Mouse (Mus musculus): ENCODE measurements around the gene Gfpt2. TPM values are rescaled to one million over a fixed set of nuclear protein-coding genes. Genes with fewer than 3 reads are reported as not detected.
A peak's percentile ranks its signal among the peaks of the same experiment; 100 is the strongest.
"Not testable (repeated sequence)": the region's sequence is repeated elsewhere in the genome, so short reads cannot be mapped to it uniquely, and the experiment has no call there.

Gene Gfpt2
- polyA plus RNA-seq, 1 experiment: 7.9 TPM

- no peak overlapping the region for H3K27ac ChIP-seq (ENCODE audit: insufficient read depth, low read depth, low read length)
- DNase-seq: no peak
These were observed 30.4 kb upstream of the Gfpt2 start for GRCm38 (mm10) chr11:49763555-49763954.

GRCm38 (mm10) chr11:49764023-49764422 lies 30.0 kb upstream of the Gfpt2 start:
- DNase-seq: peak; percentile 8
- no peaks in the 10 kb centered on the region for H3K27me3 ChIP-seq (replicated peaks; ENCODE audit: control insufficient read depth, insufficient read depth, low read length)
- WGBS: 50% methylated on average over 4 of the region's 4 CpGs
- 0 out of 2 replicates have a peak, but pooled peaks cover 4% of the 10 kb centered on the region for H3K4me1 ChIP-seq (ENCODE audit: control insufficient read depth, insufficient read depth, low read length)
- H3K4me3 ChIP-seq (ENCODE audit: insufficient read depth, low read depth, low read length): no peak overlapping the region
- H3K27ac ChIP-seq (ENCODE audit: insufficient read depth, low read depth, low read length): peak overlapping the region; percentile 36; the same call in 1 of the 2 replicates
- H3K36me3 ChIP-seq (ENCODE audit: control insufficient read depth, insufficient read depth, low read length): no peaks in the 10 kb centered on the region
- no peak for TF ChIP-seq POLR2A (IDR thresholded peaks at IDR 0.05; ENCODE audit: low read depth, low read length)
- TF ChIP-seq CTCF (conservative IDR thresholded peaks at IDR 0.05; ENCODE audit: insufficient read depth, insufficient read length, low read depth, low read length): no peak

More at GRCm38 (mm10) chr11:49763555-49763954, 30.4 kb upstream of the Gfpt2 start:
- H3K4me3 ChIP-seq (ENCODE audit: insufficient read depth, low read depth, low read length): no peak overlapping the region
- no peaks in the 10 kb centered on the region for H3K27me3 ChIP-seq (replicated peaks; ENCODE audit: control insufficient read depth, insufficient read depth, low read length)
- H3K4me1 ChIP-seq (ENCODE audit: control insufficient read depth, insufficient read depth, low read length): 0 out of 2 replicates have a peak, but pooled peaks cover 4% of the 10 kb centered on the region
- no peaks in the 10 kb centered on the region for H3K36me3 ChIP-seq (ENCODE audit: control insufficient read depth, insufficient read depth, low read length)
- no peak for TF ChIP-seq POLR2A (IDR thresholded peaks at IDR 0.05; ENCODE audit: low read depth, low read length)
- no peak for TF ChIP-seq CTCF (conservative IDR thresholded peaks at IDR 0.05; ENCODE audit: insufficient read depth, insufficient read length, low read depth, low read length)

- H3K27ac ChIP-seq (ENCODE audit: insufficient read depth, low read depth, low read length): peak overlapping the region; percentile 43; the same call in 1 of the 2 replicates
- 23% methylated on average over 8 of the region's 8 CpGs for WGBS
These were observed 29.2 kb upstream of the Gfpt2 start for GRCm38 (mm10) chr11:49764639-49765299.

GRCm38 (mm10) chr11:49765377-49766136 lies 28.4 kb upstream of the Gfpt2 start:
- DNase-seq: no peak
- Histone ChIP-seq H3K27ac (ENCODE audit: insufficient read depth, low read depth, low read length) (no peak overlapping the region), H3K36me3 (ENCODE audit: control insufficient read depth, insufficient read depth, low read length) (no peaks in the 10 kb centered on the region), H3K27me3 (replicated peaks; ENCODE audit: control insufficient read depth, insufficient read depth, low read length) (no peaks in the 10 kb centered on the region), H3K4me1 (ENCODE audit: control insufficient read depth, insufficient read depth, low read length) (0 out of 2 replicates have a peak, but pooled peaks cover 4% of the 10 kb centered on the region), H3K4me3 (ENCODE audit: insufficient read depth, low read depth, low read length) (no peak overlapping the region)
- 84% methylated on average over 3 of the region's 3 CpGs for WGBS
- no peak for TF ChIP-seq CTCF (conservative IDR thresholded peaks at IDR 0.05; ENCODE audit: insufficient read depth, insufficient read length, low read depth, low read length)
- TF ChIP-seq POLR2A (IDR thresholded peaks at IDR 0.05; ENCODE audit: low read depth, low read length): no peak

More at GRCm38 (mm10) chr11:49764639-49765299, 29.2 kb upstream of the Gfpt2 start:
- no peak for TF ChIP-seq CTCF (conservative IDR thresholded peaks at IDR 0.05; ENCODE audit: insufficient read depth, insufficient read length, low read depth, low read length)
- TF ChIP-seq POLR2A (IDR thresholded peaks at IDR 0.05; ENCODE audit: low read depth, low read length): no peak
- H3K4me3 ChIP-seq (ENCODE audit: insufficient read depth, low read depth, low read length): no peak overlapping the region
- H3K4me1 ChIP-seq (ENCODE audit: control insufficient read depth, insufficient read depth, low read length): 0 out of 2 replicates have a peak, but pooled peaks cover 4% of the 10 kb centered on the region
- H3K27me3 ChIP-seq (replicated peaks; ENCODE audit: control insufficient read depth, insufficient read depth, low read length): no peaks in the 10 kb centered on the region
- no peaks in the 10 kb centered on the region for H3K36me3 ChIP-seq (ENCODE audit: control insufficient read depth, insufficient read depth, low read length)
- DNase-seq: peak; percentile 89

- 100% methylated on average over 2 of the region's 2 CpGs for WGBS
- H3K27me3 ChIP-seq (replicated peaks; ENCODE audit: control insufficient read depth, insufficient read depth, low read length): no peaks in the 10 kb centered on the region
- DNase-seq: no peak
- 0 out of 2 replicates have a peak, but pooled peaks cover 4% of the 10 kb centered on the region for H3K4me1 ChIP-seq (ENCODE audit: control insufficient read depth, insufficient read depth, low read length)
- no peak overlapping the region for H3K4me3 ChIP-seq (ENCODE audit: insufficient read depth, low read depth, low read length)
- no peak for TF ChIP-seq CTCF (conservative IDR thresholded peaks at IDR 0.05; ENCODE audit: insufficient read depth, insufficient read length, low read depth, low read length)
- TF ChIP-seq POLR2A (IDR thresholded peaks at IDR 0.05; ENCODE audit: low read depth, low read length): no peak
- no peak overlapping the region for H3K27ac ChIP-seq (ENCODE audit: insufficient read depth, low read depth, low read length)
- no peaks in the 10 kb centered on the region for H3K36me3 ChIP-seq (ENCODE audit: control insufficient read depth, insufficient read depth, low read length)
These were observed 27.9 kb upstream of the Gfpt2 start for GRCm38 (mm10) chr11:49766137-49766411.

- 97% methylated on average over 6 of the region's 6 CpGs for WGBS
- not testable (repeated sequence) for H3K27ac ChIP-seq (ENCODE audit: insufficient read depth, low read depth, low read length); H3K4me3 ChIP-seq (ENCODE audit: insufficient read depth, low read depth, low read length); DNase-seq; H3K36me3 ChIP-seq (ENCODE audit: control insufficient read depth, insufficient read depth, low read length); H3K4me1 ChIP-seq (ENCODE audit: control insufficient read depth, insufficient read depth, low read length); H3K27me3 ChIP-seq (replicated peaks; ENCODE audit: control insufficient read depth, insufficient read depth, low read length)
These were observed 26.5 kb upstream of the Gfpt2 start for GRCm38 (mm10) chr11:49767497-49767896.

GRCm38 (mm10) chr11:49768781-49769180 lies 25.2 kb upstream of the Gfpt2 start:
- no peak overlapping the region for H3K4me3 ChIP-seq (ENCODE audit: insufficient read depth, low read depth, low read length)
- no peak for DNase-seq
- H3K36me3 ChIP-seq (ENCODE audit: control insufficient read depth, insufficient read depth, low read length): no peaks in the 10 kb centered on the region
- 0 out of 2 replicates have a peak, but pooled peaks cover 4% of the 10 kb centered on the region for H3K4me1 ChIP-seq (ENCODE audit: control insufficient read depth, insufficient read depth, low read length)
- 91% methylated on average over 5 of the region's 5 CpGs for WGBS
- H3K27me3 ChIP-seq (replicated peaks; ENCODE audit: control insufficient read depth, insufficient read depth, low read length): no peaks in the 10 kb centered on the region
- no peak overlapping the region for H3K27ac ChIP-seq (ENCODE audit: insufficient read depth, low read depth, low read length)
- TF ChIP-seq CTCF (conservative IDR thresholded peaks at IDR 0.05; ENCODE audit: insufficient read depth, insufficient read length, low read depth, low read length) (no peak), POLR2A (IDR thresholded peaks at IDR 0.05; ENCODE audit: low read depth, low read length) (no peak)

Data from kidney, adult 2 months (tissue).